Mouse (Mus musculus) intestine, postnatal 0 days (tissue): Measurements from ENCODE around the gene Rab5c. TPM values are rescaled to one million over a fixed set of nuclear protein-coding genes. Genes with fewer than 3 reads are reported as not detected.

ENCODE experiments used
- ATAC-seq: fragments of 200-750 bp; cut with Nextera tagmentation; 2 replicates; pipeline ENCODE4 v1.8.0; 2017; ENCODE audit warnings: mild to moderate bottlenecking, moderate TSS enrichment, moderate library complexity
- H3K27ac ChIP-seq: fragments of 300-500 bp; sonication (generic); 2 replicates; pipeline ENCODE4 v1.5.1; 2014; ENCODE audit warnings: mild to moderate bottlenecking, low read depth, low read length, moderate library complexity
- H3K27me3 ChIP-seq: fragments of 300-500 bp; sonication (generic); replicated peaks from 2 replicates; pipeline ENCODE4 v1.6.1; 2014; ENCODE audit warnings: low read length, mixed read lengths; ENCODE audit not compliant: control insufficient read depth, insufficient read depth
- H3K36me3 ChIP-seq: fragments of 300-500 bp; sonication (generic); 2 replicates; pipeline ENCODE4 v1.6.1; 2014; ENCODE audit warnings: mild to moderate bottlenecking, moderate library complexity; ENCODE audit not compliant: control insufficient read depth, insufficient read depth
- H3K4me1 ChIP-seq: fragments of 300-500 bp; sonication (generic); replicated peaks from 2 replicates; pipeline ENCODE4 v1.6.1; 2014; ENCODE audit warnings: antibody characterized with exemption, low read length, mixed read lengths; ENCODE audit not compliant: control insufficient read depth, insufficient read depth
- H3K4me2 ChIP-seq: fragments of 300-500 bp; sonication (generic); replicated peaks from 2 replicates; pipeline ENCODE4 v1.6.1; 2014; ENCODE audit warnings: low read depth, mild to moderate bottlenecking, moderate library complexity
- H3K4me3 ChIP-seq: fragments of 300-500 bp; sonication (generic); 2 replicates; pipeline ENCODE4 v1.5.1; 2014; ENCODE audit warnings: low read depth, low read length
- H3K9ac ChIP-seq: fragments of 300-500 bp; sonication (generic); 2 replicates; pipeline ENCODE4 v1.6.1; 2014; ENCODE audit warnings: mild to moderate bottlenecking, low read depth, low read length
- H3K9me3 ChIP-seq: fragments of 300-500 bp; sonication (generic); 2 replicates; pipeline ENCODE4 v1.6.1; 2016; ENCODE audit warnings: mixed run types; ENCODE audit not compliant: control insufficient read depth
- CTCF ChIP-seq: sonication (generic); IDR thresholded peaks from 2 replicates; pipeline ENCODE4 v1.5.1; 2016; ENCODE audit warnings: low read depth, mild to moderate bottlenecking, control low read depth, antibody characterized with exemption, moderate library complexity
- WGBS: fragments of 180-500 bp; shearing (Covaris S2); extraction: QIAGEN DNeasy Blood & Tissue Kit; methylation state at CpG from one replicate; pipeline ENCODE4 v1.1.7; 2014; 5-methylcytosine and 5-hydroxymethylcytosine counted together
- polyA plus RNA-seq: library from polyadenylated mRNA; unstranded; fragments of >200 nt; fragmentation: Nextera tagmentation; extraction: Ambion mirVana; gene quantifications from 2 replicates; pipeline ENCODE4 v1.2.1, GENCODE M21; 2015

Rab5c gene
- polyA plus RNA-seq, 1 experiment from 2014 or later, result 62.2 TPM

DNA sequence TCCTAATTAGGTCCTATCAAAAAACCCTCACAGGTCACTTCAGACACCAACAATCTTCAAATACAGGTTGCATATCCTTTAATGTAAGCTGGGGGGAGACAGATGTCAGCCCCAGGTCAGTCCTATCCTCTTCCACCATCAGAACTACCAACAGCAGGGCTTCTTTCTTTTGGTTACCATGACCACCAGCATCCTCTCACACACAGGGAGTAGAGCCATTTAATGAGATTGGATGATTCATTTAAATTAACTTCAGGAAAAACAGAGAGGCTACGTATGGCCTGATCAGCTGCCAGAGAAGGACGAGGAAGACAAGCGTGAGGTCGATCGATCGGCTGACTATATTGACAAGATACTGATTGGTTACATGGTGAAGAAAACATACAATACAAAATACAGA is 23.1 kb downstream of the Rab5c start:
- no peak for ATAC-seq
- Histone ChIP-seq H3K27ac (no peak overlapping the region), H3K27me3 (no peaks in the 10 kb centered on the region), H3K9ac (no peak overlapping the region), H3K4me2 (no peak overlapping the region), H3K9me3 (no peaks in the 10 kb centered on the region), H3K4me1 (0 out of 2 replicates have a peak, but pooled peaks cover 8% of the 10 kb centered on the region), H3K4me3 (no peak overlapping the region), H3K36me3 (peaks cover 55% of the 10 kb centered on the region)
- 96% methylated on average over 6 of the region's 6 CpGs for WGBS
- TF ChIP-seq CTCF, result no peak

DNA sequence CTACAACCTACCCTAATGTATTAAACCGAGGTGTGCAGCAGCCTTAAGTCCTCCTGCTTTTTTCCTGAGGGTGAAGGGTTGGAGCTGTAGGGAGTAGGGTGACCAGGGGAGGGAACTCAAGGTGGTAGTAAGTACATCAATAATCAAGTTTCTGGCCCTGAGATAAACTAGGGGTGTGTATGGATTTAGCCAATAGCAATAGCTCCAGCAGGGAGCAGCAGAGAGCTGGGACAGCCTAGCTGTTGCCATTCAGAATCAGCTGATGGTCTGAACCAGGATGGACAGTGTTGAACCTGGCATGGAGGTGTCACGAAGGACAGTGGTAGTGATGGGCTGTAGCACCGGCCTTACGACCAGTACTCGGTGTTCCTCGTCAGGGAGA is 23.5 kb downstream of the Rab5c start:
- Histone ChIP-seq H3K9ac (no peak overlapping the region), H3K27me3 (no peaks in the 10 kb centered on the region), H3K4me1 (0 out of 2 replicates have a peak, but pooled peaks cover 5% of the 10 kb centered on the region), H3K9me3 (no peaks in the 10 kb centered on the region), H3K36me3 (peaks cover 52% of the 10 kb centered on the region), H3K4me2 (peak overlapping the region; percentile 57), H3K4me3 (peak overlapping the region; percentile 16; the same call in 1 of the 2 replicates), H3K27ac (peak overlapping the region; percentile 35; the same call in 1 of the 2 replicates)
- 50% methylated on average over 6 of the region's 6 CpGs for WGBS
- TF ChIP-seq CTCF, result peak; percentile 95
- ATAC-seq, result peak; percentile 6; the same call in 1 of the 2 replicates

- ATAC-seq, result 0 out of 2 replicates have a peak, but pooled peaks have one; percentile 1
- H3K4me2 ChIP-seq, result peak within 1 kb of the TSS; percentile 57
These were observed 24.1 kb downstream of the Rab5c start, which contains the start of gene Hspb9 for GRCm38 (mm10) chr11:100713735-100714533. Gene Hspb9, plus strand, starts transcription at chr11:100713850.

DNA sequence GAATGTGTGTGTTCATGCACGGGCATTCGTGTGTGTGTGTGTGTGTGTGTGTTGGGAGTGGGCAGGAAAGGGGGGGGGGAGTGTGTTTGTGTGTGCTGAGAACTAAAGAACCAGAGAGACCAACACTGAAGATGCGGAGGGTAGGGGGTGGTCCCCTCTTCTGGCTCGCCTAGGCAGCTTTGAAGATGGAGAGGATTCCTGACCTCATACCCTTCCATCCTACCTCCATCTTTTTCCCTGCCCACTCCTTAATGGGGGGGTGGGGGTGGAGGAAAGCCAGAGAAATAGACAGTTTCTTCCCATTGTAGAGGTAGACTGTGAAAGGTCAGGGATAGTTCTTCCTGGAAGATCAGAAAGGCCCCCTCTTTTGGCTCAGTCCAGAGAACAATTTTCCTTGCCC is 24.8 kb downstream of the Rab5c start:
- peak overlapping the region; percentile 57 for H3K4me2 ChIP-seq
- 73% methylated on average over 4 of the region's 4 CpGs for WGBS
- TF ChIP-seq CTCF, result no peak
- no peak overlapping the region for H3K9ac ChIP-seq
- no peak overlapping the region for H3K4me3 ChIP-seq
- H3K27me3 ChIP-seq, result no peaks in the 10 kb centered on the region
- no peaks in the 10 kb centered on the region for H3K9me3 ChIP-seq
- peaks cover 51% of the 10 kb centered on the region for H3K36me3 ChIP-seq
- no peak for ATAC-seq
- 0 out of 2 replicates have a peak overlapping the region, but pooled peaks have one; percentile 35 for H3K27ac ChIP-seq
- H3K4me1 ChIP-seq, result 0 out of 2 replicates have a peak, but pooled peaks cover 5% of the 10 kb centered on the region

More at GRCm38 (mm10) chr11:100713735-100714533, 24.1 kb downstream of the Rab5c start, which contains the start of gene Hspb9:
- H3K9ac ChIP-seq, result 0 out of 2 replicates have a peak within 1 kb of the TSS, but pooled peaks have one; percentile 34
- H3K9me3 ChIP-seq, result no peaks in the 10 kb centered on the region
- H3K36me3 ChIP-seq, result peaks cover 51% of the 10 kb centered on the region
- H3K4me1 ChIP-seq, result 0 out of 2 replicates have a peak, but pooled peaks cover 5% of the 10 kb centered on the region
- peak within 1 kb of the TSS; percentile 16; the same call in 1 of the 2 replicates for H3K4me3 ChIP-seq
- no peak for TF ChIP-seq CTCF
- H3K27ac ChIP-seq, result peak within 1 kb of the TSS; percentile 35
- WGBS, result 23% methylated on average over 38 of the region's 38 CpGs
- H3K27me3 ChIP-seq, result no peaks in the 10 kb centered on the region

GRCm38 (mm10) chr11:100711783-100712615 is 26.0 kb downstream of the Rab5c start, which contains the start of gene Kat2a:
Gene Kat2a, minus strand, starts transcription at chr11:100712465.
- H3K27me3 ChIP-seq, result no peaks in the 10 kb centered on the region
- H3K4me2 ChIP-seq, result peak within 1 kb of the TSS; percentile 98
- peak; percentile 72 for ATAC-seq
- TF ChIP-seq CTCF, result no peak
- no peaks in the 10 kb centered on the region for H3K9me3 ChIP-seq
- 2% methylated on average over 47 of the region's 48 CpGs for WGBS
- 0 out of 2 replicates have a peak, but pooled peaks cover 5% of the 10 kb centered on the region for H3K4me1 ChIP-seq
- peaks cover 48% of the 10 kb centered on the region for H3K36me3 ChIP-seq
- peak within 1 kb of the TSS; percentile 83 for H3K4me3 ChIP-seq
- H3K27ac ChIP-seq, result 0 out of 2 replicates have a peak within 1 kb of the TSS, but pooled peaks have one; percentile 35
- H3K9ac ChIP-seq, result peak within 1 kb of the TSS; percentile 65
